Mouse (Mus musculus) ES-Bruce4 (cell line): ENCODE results near the gene Antxr1. TPM values are rescaled to one million over a fixed set of nuclear protein-coding genes. Genes with fewer than 3 reads are reported as not detected.

Source experiments
- H3K27ac ChIP-seq: 2 replicates; pipeline ENCODE4 v1.5.1; 2012; ENCODE audit warnings: low read length, inconsistent platforms; ENCODE audit not compliant: insufficient read depth
- H3K27me3 ChIP-seq: 2 replicates; pipeline ENCODE4 v1.6.1; 2012; ENCODE audit warnings: mild to moderate bottlenecking, low read length, inconsistent platforms; ENCODE audit not compliant: control insufficient read depth, poor library complexity, insufficient read depth, severe bottlenecking
- H3K36me3 ChIP-seq: 2 replicates; pipeline ENCODE4 v1.6.1; 2012; ENCODE audit warnings: inconsistent platforms, mild to moderate bottlenecking, low read length, moderate library complexity; ENCODE audit not compliant: control insufficient read depth, poor library complexity, insufficient read depth, severe bottlenecking
- H3K4me1 ChIP-seq: one replicate; pipeline ENCODE4 v1.8.1; 2011; ENCODE audit warnings: low read length; ENCODE audit not compliant: control insufficient read depth, insufficient read depth
- H3K4me3 ChIP-seq: 2 replicates; pipeline ENCODE4 v1.5.1; 2011; ENCODE audit warnings: low read depth, mild to moderate bottlenecking, low read length
- H3K9ac ChIP-seq: 2 replicates; pipeline ENCODE4 v1.6.1; 2012; ENCODE audit warnings: low read depth, mild to moderate bottlenecking, inconsistent platforms; ENCODE audit not compliant: poor library complexity, severe bottlenecking
- H3K9me3 ChIP-seq: replicated peaks from 2 replicates; pipeline ENCODE4 v1.6.1; 2012; ENCODE audit warnings: mild to moderate bottlenecking, low read length, inconsistent platforms; ENCODE audit not compliant: control insufficient read depth, poor library complexity, insufficient read depth, severe bottlenecking
- CTCF ChIP-seq: IDR thresholded peaks from one replicate; pipeline ENCODE4 v1.8.1; 2011; ENCODE audit warnings: low read depth, low read length
- EP300 ChIP-seq: IDR thresholded peaks from 2 replicates; pipeline ENCODE4 v1.6.1; 2011; ENCODE audit warnings: low read depth, low read length; ENCODE audit not compliant: insufficient read depth
- POLR2A ChIP-seq: IDR thresholded peaks from one replicate; pipeline ENCODE4 v1.8.1; 2011; ENCODE audit warnings: low read length; ENCODE audit not compliant: insufficient read depth
- polyA plus RNA-seq: library from polyadenylated mRNA; stranded (reverse); fragments of >200 nt; gene quantifications from 2 replicates; pipeline ENCODE4 v1.2.4, GENCODE M21; 2011; ENCODE audit warnings: low read depth; ENCODE audit not compliant: missing spikeins, insufficient read depth, insufficient read length

Antxr1 gene
- polyA plus RNA-seq, 1 experiment: 1.6 TPM

GRCm38 (mm10) chr6:87183159-87183558 lies 152.5 kb downstream of the Antxr1 start:
- Histone ChIP-seq H3K4me3 (no peak overlapping the region), H3K36me3 (no peaks in the 10 kb centered on the region), H3K27me3 (no peaks in the 10 kb centered on the region), H3K9me3 (no peaks in the 10 kb centered on the region), H3K27ac (no peak overlapping the region), H3K9ac (no peak overlapping the region), H3K4me1 (no peaks in the 10 kb centered on the region)
- TF ChIP-seq CTCF (no peak), POLR2A (no peak), EP300 (no peak)

GRCm38 (mm10) chr6:87182736-87183135 lies 152.9 kb downstream of the Antxr1 start:
- no peak overlapping the region for H3K9ac ChIP-seq
- H3K27ac ChIP-seq: no peak overlapping the region
- TF ChIP-seq CTCF: no peak
- TF ChIP-seq EP300: no peak
- TF ChIP-seq POLR2A: no peak
- no peaks in the 10 kb centered on the region for H3K4me1 ChIP-seq
- H3K27me3 ChIP-seq: no peaks in the 10 kb centered on the region
- H3K36me3 ChIP-seq: no peaks in the 10 kb centered on the region
- no peaks in the 10 kb centered on the region for H3K9me3 ChIP-seq
- no peak overlapping the region for H3K4me3 ChIP-seq

- H3K9ac ChIP-seq: no peak overlapping the region
- H3K9me3 ChIP-seq: no peaks in the 10 kb centered on the region
- H3K4me3 ChIP-seq: no peak overlapping the region
- H3K27ac ChIP-seq: no peak overlapping the region
- H3K27me3 ChIP-seq: no peaks in the 10 kb centered on the region
- TF ChIP-seq CTCF: no peak
- TF ChIP-seq POLR2A: no peak
- TF ChIP-seq EP300: no peak
- no peaks in the 10 kb centered on the region for H3K4me1 ChIP-seq
- no peaks in the 10 kb centered on the region for H3K36me3 ChIP-seq
Measured at GRCm38 (mm10) chr6:87171461-87171860, 164.2 kb downstream of the Antxr1 start.

- Histone ChIP-seq H3K9me3 (no peaks in the 10 kb centered on the region), H3K4me3 (no peak overlapping the region), H3K27me3 (no peaks in the 10 kb centered on the region), H3K4me1 (no peaks in the 10 kb centered on the region), H3K27ac (no peak overlapping the region), H3K36me3 (no peaks in the 10 kb centered on the region), H3K9ac (no peak overlapping the region)
- TF ChIP-seq CTCF (no peak), EP300 (no peak), POLR2A (no peak)
Measured at GRCm38 (mm10) chr6:87170875-87171274, 164.7 kb downstream of the Antxr1 start.

- TF ChIP-seq EP300: no peak
- TF ChIP-seq CTCF: no peak
- no peak for TF ChIP-seq POLR2A
- Histone ChIP-seq H3K4me3 (no peak overlapping the region), H3K4me1 (no peaks in the 10 kb centered on the region), H3K9ac (no peak overlapping the region), H3K27me3 (no peaks in the 10 kb centered on the region), H3K36me3 (no peaks in the 10 kb centered on the region), H3K27ac (no peak overlapping the region), H3K9me3 (no peaks in the 10 kb centered on the region)
Measured at GRCm38 (mm10) chr6:87170277-87170676, 165.3 kb downstream of the Antxr1 start.

- no peak overlapping the region for H3K27ac ChIP-seq
- no peaks in the 10 kb centered on the region for H3K9me3 ChIP-seq
- no peaks in the 10 kb centered on the region for H3K27me3 ChIP-seq
- no peaks in the 10 kb centered on the region for H3K4me1 ChIP-seq
- no peaks in the 10 kb centered on the region for H3K36me3 ChIP-seq
- no peak overlapping the region for H3K9ac ChIP-seq
- TF ChIP-seq EP300: no peak
- no peak for TF ChIP-seq CTCF
- no peak for TF ChIP-seq POLR2A
- H3K4me3 ChIP-seq: no peak overlapping the region
Measured at GRCm38 (mm10) chr6:87168021-87168420, 167.6 kb downstream of the Antxr1 start.
